Mouse (Mus musculus): ENCODE measurements around the gene Mrps36.
"Not testable (repeated sequence)": the region's sequence is repeated elsewhere in the genome, so short reads cannot be mapped to it uniquely, and the experiment has no call there.

The Mrps36 gene

GRCm38 (mm10) chr13:100731462-100732046, 12.9 kb downstream of the Mrps36 start:
- DNase-seq = not testable (repeated sequence)

GRCm38 (mm10) chr13:100730861-100731176, 13.6 kb downstream of the Mrps36 start, which contains the start of gene Cdk7:
Gene Cdk7, minus strand, starts transcription at chr13:100730939.
- peak; percentile 82 to 89 for DNase-seq

- DNase-seq = no peak
These were observed 14.2 kb downstream of the Mrps36 start for GRCm38 (mm10) chr13:100730153-100730860.

GRCm38 (mm10) chr13:100728530-100728929, 15.9 kb downstream of the Mrps36 start:
- DNase-seq = not testable (repeated sequence)

- DNase-seq = no peak
These were observed 16.4 kb downstream of the Mrps36 start for GRCm38 (mm10) chr13:100728086-100728485.

- DNase-seq = no peak
These were observed 19.3 kb downstream of the Mrps36 start for GRCm38 (mm10) chr13:100725194-100725593.

GRCm38 (mm10) chr13:100724051-100724754, 20.3 kb downstream of the Mrps36 start:
- no peak for DNase-seq

- no peak for DNase-seq
These were observed 22.8 kb downstream of the Mrps36 start for GRCm38 (mm10) chr13:100721656-100722055.

- DNase-seq = no peak
These were observed 29.0 kb downstream of the Mrps36 start for GRCm38 (mm10) chr13:100715467-100715866.

GRCm38 (mm10) chr13:100706206-100706605, 38.3 kb downstream of the Mrps36 start:
- DNase-seq = no peak

GRCm38 (mm10) chr13:100703468-100703867, 41.0 kb downstream of the Mrps36 start:
- no peak for DNase-seq

- DNase-seq = no peak
These were observed 45.6 kb downstream of the Mrps36 start for GRCm38 (mm10) chr13:100698866-100699265.

GRCm38 (mm10) chr13:100697541-100697940, 46.9 kb downstream of the Mrps36 start:
- DNase-seq = no peak

- no peak for DNase-seq
These were observed 56.9 kb downstream of the Mrps36 start for GRCm38 (mm10) chr13:100687513-100687912.
